Mouse (Mus musculus): ENCODE measurements at regions not wholly inside any gene's neighbourhood (a gene's known extent, or its start where the extent isn't known, plus 50 kb on each side); places are given as distances from the start of the nearest gene placed in this dataset.

DNA sequence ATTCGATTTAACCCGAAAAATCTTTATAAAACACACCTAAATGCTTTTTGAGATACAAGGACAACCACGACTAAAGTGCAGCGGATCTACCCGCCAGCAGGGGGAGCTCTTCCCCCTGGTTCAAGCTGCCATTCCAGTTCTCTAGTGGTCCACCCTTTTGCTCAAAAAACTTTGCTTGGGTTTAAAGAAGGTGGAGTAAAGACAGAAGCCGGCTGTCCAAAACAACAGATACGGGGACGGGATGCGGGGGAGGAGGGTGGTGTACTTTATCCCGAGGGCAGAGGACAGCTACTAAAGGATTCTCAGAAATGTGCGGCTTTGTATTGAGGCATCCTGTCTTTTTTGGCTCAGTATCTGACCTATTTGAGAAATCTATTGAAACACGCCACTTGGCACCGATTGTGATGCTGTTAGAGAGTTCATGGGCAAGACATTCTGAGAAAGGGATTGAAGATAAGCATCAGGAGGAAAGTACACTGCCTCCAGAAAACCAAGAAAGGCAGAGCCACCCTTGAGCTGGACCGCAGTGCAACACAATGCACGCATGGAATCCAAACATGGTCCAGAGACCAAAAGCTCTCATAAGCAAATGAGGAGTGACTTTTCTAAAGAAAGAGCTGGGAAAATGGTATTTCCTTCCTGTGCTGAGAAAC is 385.6 kb upstream of the 9430069I07Rik start:
- no peak for TF ChIP-seq CHD2 (IDR thresholded peaks at IDR 0.05; ENCODE audit: low read depth, low read length)
- TF ChIP-seq ZNF384 (IDR thresholded peaks at IDR 0.05; ENCODE audit: low read depth, low read length), result no peak
- TF ChIP-seq ZC3H11A (IDR thresholded peaks at IDR 0.05; ENCODE audit: borderline replicate concordance, low read depth, low read length), result peak; percentile 94
- TF ChIP-seq MAFK (IDR thresholded peaks at IDR 0.05; ENCODE audit: insufficient read depth, low read depth, low read length), result no peak

All from ES-E14 (cell line).